ENCODE assay signal across 8 mouse cellular contexts in genomic region chr6:8446786-8447185, GRCm38 (mm10).
A peak's percentile ranks its signal among the peaks of the same experiment; 100 is the strongest.
DNase-seq lines count a peak whose midpoint lies in the region; ATAC-seq and TF ChIP-seq lines count a peak whose summit lies in the region.

No protein-coding gene starts in this region.

- TF ChIP-seq CTCF in midbrain, postnatal 0 days (IDR thresholded peaks at IDR 0.05): no peak

- H3K4me2 ChIP-seq in midbrain, postnatal 0 days (ENCODE audit: low read depth, low read length, poor library complexity, severe bottlenecking): no peak overlapping the region

- DNase-seq in kidney, postnatal 4 days: peak; percentile 18 to 40
- DNase-seq in kidney, adult 11 months: no peak
- peak; percentile 62 for DNase-seq in embryo, embryonic 11 days
- peak; percentile 40 for DNase-seq in heart, adult 8-10 months (ENCODE audit: low spot score)
- peak; percentile 84 for DNase-seq in layer of hippocampus, adult 9-11 months
- peak; percentile 62 for DNase-seq in midbrain, postnatal 0 days (ENCODE audit: low spot score)
- DNase-seq in natural killer cell, adult 2 months (ENCODE audit: low spot score in 2 of 2): no peak
- DNase-seq in cerebellum, adult 18-20 months: no peak

- 40% methylated on average over 5 of the region's 5 CpGs for WGBS in midbrain, postnatal 0 days

- no peak overlapping the region for H3K9ac ChIP-seq in midbrain, postnatal 0 days (replicated peaks; ENCODE audit: low read length, poor library complexity, severe bottlenecking)

- no peaks in the 10 kb centered on the region for H3K27me3 ChIP-seq in midbrain, postnatal 0 days (ENCODE audit: insufficient read depth, low read length)

- no peak overlapping the region for H3K27ac ChIP-seq in midbrain, postnatal 0 days (ENCODE audit: low read depth, low read length)

- H3K4me3 ChIP-seq in midbrain, postnatal 0 days (ENCODE audit: low read depth, low read length): no peak overlapping the region

- ATAC-seq in midbrain, postnatal 0 days (ENCODE audit: low FRiP score): peak; percentile 56; the same call in 1 of the 2 replicates

- H3K9me3 ChIP-seq in midbrain, postnatal 0 days (ENCODE audit: low read length): no peaks in the 10 kb centered on the region

- no peaks in the 10 kb centered on the region for H3K4me1 ChIP-seq in midbrain, postnatal 0 days (ENCODE audit: insufficient read depth, low read length)

- H3K36me3 ChIP-seq in midbrain, postnatal 0 days (ENCODE audit: insufficient read depth, low read length): no peaks in the 10 kb centered on the region

Comparison
In these comparisons a context has a peak if more than half of its experiments do, and no peak if none do; other contexts are left out.
1. DNase-seq: peak in kidney, postnatal 4 days (2 of 2), embryo, embryonic 11 days (single experiment), heart, adult 8-10 months (single experiment), layer of hippocampus, adult 9-11 months (single experiment) and midbrain, postnatal 0 days (single experiment); none in kidney, adult 11 months (single experiment), natural killer cell, adult 2 months (0 of 2) and cerebellum, adult 18-20 months (0 of 2).